Mouse (Mus musculus): ENCODE measurements around the gene Usp25.

DNA sequence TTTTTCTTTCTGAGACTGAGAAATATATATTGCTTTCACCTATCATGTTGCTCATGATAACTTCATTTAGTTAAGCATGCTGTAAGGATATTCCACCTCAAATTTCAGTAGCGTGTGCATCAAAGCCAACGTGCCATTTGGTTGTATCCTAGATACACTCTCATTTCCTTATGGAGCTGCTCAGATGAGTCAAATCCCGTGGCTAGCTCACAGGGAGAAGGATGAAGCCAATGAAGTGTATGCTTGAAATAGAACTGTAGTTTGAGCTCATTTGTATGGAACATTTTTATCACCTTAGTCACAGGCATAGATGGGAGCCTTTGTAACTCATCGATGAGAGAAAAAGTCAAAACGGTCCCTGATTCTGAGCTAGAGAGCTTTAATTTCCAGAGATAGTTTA is 20.8 kb downstream of the Usp25 start:
- TF ChIP-seq CTCF (IDR thresholded peaks at IDR 0.05; ENCODE audit: low read depth, low read length) (no peak), POLR2A (IDR thresholded peaks at IDR 0.05; ENCODE audit: insufficient read depth, low read length) (no peak)
